Mouse (Mus musculus): ENCODE data around the gene Elmo2. TPM values are rescaled to one million over a fixed set of nuclear protein-coding genes. Genes with fewer than 3 reads are reported as not detected.

Gene Elmo2
- total RNA-seq, 1 experiment: 21.7 TPM

DNA sequence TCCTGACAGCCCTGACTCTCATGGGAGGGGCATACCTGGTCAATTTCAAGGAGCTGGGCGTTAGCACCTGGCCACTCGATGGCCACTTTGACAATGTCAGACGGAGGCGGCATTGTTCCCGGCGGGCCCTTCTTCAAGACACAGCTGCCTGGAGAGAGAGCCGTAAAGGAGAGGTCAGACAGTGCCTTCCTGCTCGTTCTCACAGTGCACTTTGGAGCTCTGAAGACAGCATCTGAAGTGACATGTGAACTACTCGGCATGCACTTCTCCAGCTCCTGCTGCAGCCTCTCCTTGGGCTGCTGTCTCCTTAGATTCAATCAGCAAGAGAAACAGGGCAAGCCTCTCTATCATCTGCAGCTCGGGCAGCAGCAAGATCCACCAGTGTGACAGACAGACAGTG lies 10.1 kb downstream of the Elmo2 start:
- Histone ChIP-seq H3K4me1 (ENCODE audit: control insufficient read depth in 2 of 2, insufficient read depth in 2 of 2, low read length in 2 of 2, poor library complexity in 1 of 2) (peaks cover 0 to 10% of the 10 kb centered on the region in 2 experiments; a peak in 2 of 4 replicates), H3K36me3 (ENCODE audit: control insufficient read depth, insufficient read depth, low read length, poor library complexity, severe bottlenecking) (peaks cover 37% of the 10 kb centered on the region; the same call in 1 of the 2 replicates), H3K27ac (ENCODE audit: insufficient read depth, low read depth, low read length, poor library complexity, severe bottlenecking) (no peak overlapping the region; the same call in 1 of the 2 replicates), H3K9ac (ENCODE audit: insufficient read depth, low read depth, low read length, poor library complexity, severe bottlenecking) (no peak overlapping the region), H3K4me3 (ENCODE audit: insufficient read depth in 1 of 2, low read depth in 1 of 2, low read length in 2 of 2, poor library complexity in 1 of 2, severe bottlenecking in 1 of 2) (no peak overlapping the region), H3K9me3 (ENCODE audit: control insufficient read depth, insufficient read depth, low read depth, low read length) (no peaks in the 10 kb centered on the region)
- in situ Hi-C loops (cut with MboI; ENCODE audit: low sequenced_read_pairs in 2 of 2, unreplicated experiment in 2 of 2): no loop called here
- TF ChIP-seq ZC3H11A (IDR thresholded peaks at IDR 0.05; ENCODE audit: borderline replicate concordance, low read depth, low read length) (no peak), ZNF384 (IDR thresholded peaks at IDR 0.05; ENCODE audit: low read depth, low read length) (no peak), HCFC1 (IDR thresholded peaks at IDR 0.05; ENCODE audit: borderline replicate concordance, insufficient read depth, low read length) (no peak), MAFK (IDR thresholded peaks at IDR 0.05; ENCODE audit: insufficient read depth, low read depth, low read length) (no peak), CHD2 (IDR thresholded peaks at IDR 0.05; ENCODE audit: low read depth, low read length) (no peak)
- DNase-seq (ENCODE audit: low read depth, low spot score): no peak

DNA sequence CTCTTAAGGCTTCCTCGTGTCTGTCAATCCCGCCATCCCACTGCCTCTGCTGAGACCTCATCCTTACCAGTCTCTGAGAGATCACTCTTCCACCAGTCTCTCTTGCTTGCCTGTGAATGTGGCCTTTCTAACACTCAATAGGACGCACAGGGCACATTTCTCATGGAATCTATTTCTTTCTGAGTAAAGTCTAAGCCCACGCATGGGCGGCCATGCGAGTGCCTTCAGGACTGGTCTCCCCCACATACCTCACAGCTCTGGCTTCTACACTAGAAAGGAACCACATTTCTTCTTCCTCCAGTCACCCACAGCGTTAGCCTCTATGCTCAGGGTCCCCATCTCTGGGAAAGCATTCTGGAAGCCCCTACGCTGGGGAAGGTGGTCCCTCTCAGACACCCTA lies 12.1 kb downstream of the Elmo2 start:
- Histone ChIP-seq H3K36me3 (ENCODE audit: control insufficient read depth, insufficient read depth, low read length, poor library complexity, severe bottlenecking) (peaks cover 42% of the 10 kb centered on the region; the same call in 1 of the 2 replicates), H3K4me1 (ENCODE audit: control insufficient read depth in 2 of 2, insufficient read depth in 2 of 2, low read length in 2 of 2, poor library complexity in 1 of 2) (peaks cover 0 to 10% of the 10 kb centered on the region in 2 experiments; a peak in 2 of 4 replicates), H3K27ac (ENCODE audit: insufficient read depth, low read depth, low read length, poor library complexity, severe bottlenecking) (no peak overlapping the region), H3K4me3 (ENCODE audit: insufficient read depth in 1 of 2, low read depth in 1 of 2, low read length in 2 of 2, poor library complexity in 1 of 2, severe bottlenecking in 1 of 2) (no peak overlapping the region), H3K9me3 (ENCODE audit: control insufficient read depth, insufficient read depth, low read depth, low read length) (no peaks in the 10 kb centered on the region), H3K9ac (ENCODE audit: insufficient read depth, low read depth, low read length, poor library complexity, severe bottlenecking) (no peak overlapping the region)
- TF ChIP-seq CHD2 (IDR thresholded peaks at IDR 0.05; ENCODE audit: low read depth, low read length) (no peak), MAFK (IDR thresholded peaks at IDR 0.05; ENCODE audit: insufficient read depth, low read depth, low read length) (no peak), HCFC1 (IDR thresholded peaks at IDR 0.05; ENCODE audit: borderline replicate concordance, insufficient read depth, low read length) (no peak), ZC3H11A (IDR thresholded peaks at IDR 0.05; ENCODE audit: borderline replicate concordance, low read depth, low read length) (no peak), ZNF384 (IDR thresholded peaks at IDR 0.05; ENCODE audit: low read depth, low read length) (no peak)
- no peak for DNase-seq (ENCODE audit: low read depth, low spot score)
- in situ Hi-C loops (cut with MboI; ENCODE audit: low sequenced_read_pairs in 2 of 2, unreplicated experiment in 2 of 2): no loop called here

DNA sequence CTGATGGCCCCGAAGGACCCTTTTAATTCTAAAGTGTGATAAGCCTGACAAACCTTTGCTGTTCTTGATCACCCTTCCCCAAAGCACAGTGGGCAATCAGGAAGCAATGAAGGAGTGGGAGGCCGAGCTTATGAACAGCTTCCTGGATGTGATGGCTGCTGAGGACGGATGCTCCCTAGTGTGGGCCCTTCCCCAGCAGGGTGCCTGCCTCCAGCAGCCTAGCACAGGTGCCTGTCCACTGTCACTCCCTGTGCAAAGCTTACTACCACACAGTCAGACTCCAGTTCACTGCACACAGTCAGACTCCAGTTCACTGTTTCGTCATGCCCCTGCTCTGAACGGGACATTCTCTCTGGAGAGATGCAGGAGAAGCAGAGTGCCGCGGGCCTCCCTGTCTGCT lies 13.9 kb downstream of the Elmo2 start:
- DNase-seq (ENCODE audit: low read depth, low spot score): no peak
- H3K36me3 ChIP-seq (ENCODE audit: control insufficient read depth, insufficient read depth, low read length, poor library complexity, severe bottlenecking): peaks cover 46% of the 10 kb centered on the region; the same call in 1 of the 2 replicates
- H3K4me1 ChIP-seq (ENCODE audit: control insufficient read depth in 2 of 2, insufficient read depth in 2 of 2, low read length in 2 of 2, poor library complexity in 1 of 2): peaks cover 0 to 7% of the 10 kb centered on the region in 2 experiments; a peak in 2 of 4 replicates
- H3K27ac ChIP-seq (ENCODE audit: insufficient read depth, low read depth, low read length, poor library complexity, severe bottlenecking): no peak overlapping the region
- in situ Hi-C loops (cut with MboI; ENCODE audit: low sequenced_read_pairs in 2 of 2, unreplicated experiment in 2 of 2): no loop called here
- H3K9ac ChIP-seq (ENCODE audit: insufficient read depth, low read depth, low read length, poor library complexity, severe bottlenecking): no peak overlapping the region
- TF ChIP-seq ZNF384 (IDR thresholded peaks at IDR 0.05; ENCODE audit: low read depth, low read length): no peak
- no peak for TF ChIP-seq ZC3H11A (IDR thresholded peaks at IDR 0.05; ENCODE audit: borderline replicate concordance, low read depth, low read length)
- TF ChIP-seq HCFC1 (IDR thresholded peaks at IDR 0.05; ENCODE audit: borderline replicate concordance, insufficient read depth, low read length): no peak
- TF ChIP-seq CHD2 (IDR thresholded peaks at IDR 0.05; ENCODE audit: low read depth, low read length): no peak
- no peak for TF ChIP-seq MAFK (IDR thresholded peaks at IDR 0.05; ENCODE audit: insufficient read depth, low read depth, low read length)
- H3K9me3 ChIP-seq (ENCODE audit: control insufficient read depth, insufficient read depth, low read depth, low read length): no peaks in the 10 kb centered on the region
- no peak overlapping the region for H3K4me3 ChIP-seq (ENCODE audit: insufficient read depth in 1 of 2, low read depth in 1 of 2, low read length in 2 of 2, poor library complexity in 1 of 2, severe bottlenecking in 1 of 2)

DNA sequence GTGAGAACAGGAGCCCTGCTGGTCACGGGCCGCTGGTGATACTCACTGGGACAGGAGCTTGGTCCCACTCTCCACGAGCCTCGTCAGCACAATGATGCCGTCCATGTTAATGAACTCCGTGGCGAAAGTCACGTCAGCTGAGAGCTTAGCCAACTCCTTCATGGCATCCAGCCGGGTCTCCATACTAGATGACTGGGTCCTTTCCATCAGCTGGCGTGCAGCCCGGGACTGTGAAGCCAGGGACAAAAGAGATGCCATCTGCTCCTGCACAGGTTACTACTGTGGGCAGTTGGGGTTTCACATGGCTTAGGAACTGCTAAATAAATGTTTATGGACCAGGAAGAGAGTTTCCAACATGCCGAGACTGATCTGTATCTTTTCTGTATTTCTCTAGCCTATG lies 14.7 kb downstream of the Elmo2 start:
- Histone ChIP-seq H3K36me3 (ENCODE audit: control insufficient read depth, insufficient read depth, low read length, poor library complexity, severe bottlenecking) (peaks cover 44% of the 10 kb centered on the region; the same call in 1 of the 2 replicates), H3K9me3 (ENCODE audit: control insufficient read depth, insufficient read depth, low read depth, low read length) (no peaks in the 10 kb centered on the region), H3K27ac (ENCODE audit: insufficient read depth, low read depth, low read length, poor library complexity, severe bottlenecking) (no peak overlapping the region), H3K4me3 (ENCODE audit: insufficient read depth in 1 of 2, low read depth in 1 of 2, low read length in 2 of 2, poor library complexity in 1 of 2, severe bottlenecking in 1 of 2) (no peak overlapping the region), H3K9ac (ENCODE audit: insufficient read depth, low read depth, low read length, poor library complexity, severe bottlenecking) (no peak overlapping the region), H3K4me1 (ENCODE audit: control insufficient read depth in 2 of 2, insufficient read depth in 2 of 2, low read length in 2 of 2, poor library complexity in 1 of 2) (peaks cover 0 to under 1% of the 10 kb centered on the region in 2 experiments; a peak in 1 of 4 replicates)
- no peak for TF ChIP-seq CHD2 (IDR thresholded peaks at IDR 0.05; ENCODE audit: low read depth, low read length)
- no peak for TF ChIP-seq MAFK (IDR thresholded peaks at IDR 0.05; ENCODE audit: insufficient read depth, low read depth, low read length)
- no peak for TF ChIP-seq ZC3H11A (IDR thresholded peaks at IDR 0.05; ENCODE audit: borderline replicate concordance, low read depth, low read length)
- no peak for TF ChIP-seq HCFC1 (IDR thresholded peaks at IDR 0.05; ENCODE audit: borderline replicate concordance, insufficient read depth, low read length)
- TF ChIP-seq ZNF384 (IDR thresholded peaks at IDR 0.05; ENCODE audit: low read depth, low read length): no peak
- DNase-seq (ENCODE audit: low read depth, low spot score): no peak
- in situ Hi-C loops (cut with MboI; ENCODE audit: low sequenced_read_pairs in 2 of 2, unreplicated experiment in 2 of 2): no loop called here
